Comparison of ENCODE assay signal across 8 mouse cellular contexts in the genomic region with DNA sequence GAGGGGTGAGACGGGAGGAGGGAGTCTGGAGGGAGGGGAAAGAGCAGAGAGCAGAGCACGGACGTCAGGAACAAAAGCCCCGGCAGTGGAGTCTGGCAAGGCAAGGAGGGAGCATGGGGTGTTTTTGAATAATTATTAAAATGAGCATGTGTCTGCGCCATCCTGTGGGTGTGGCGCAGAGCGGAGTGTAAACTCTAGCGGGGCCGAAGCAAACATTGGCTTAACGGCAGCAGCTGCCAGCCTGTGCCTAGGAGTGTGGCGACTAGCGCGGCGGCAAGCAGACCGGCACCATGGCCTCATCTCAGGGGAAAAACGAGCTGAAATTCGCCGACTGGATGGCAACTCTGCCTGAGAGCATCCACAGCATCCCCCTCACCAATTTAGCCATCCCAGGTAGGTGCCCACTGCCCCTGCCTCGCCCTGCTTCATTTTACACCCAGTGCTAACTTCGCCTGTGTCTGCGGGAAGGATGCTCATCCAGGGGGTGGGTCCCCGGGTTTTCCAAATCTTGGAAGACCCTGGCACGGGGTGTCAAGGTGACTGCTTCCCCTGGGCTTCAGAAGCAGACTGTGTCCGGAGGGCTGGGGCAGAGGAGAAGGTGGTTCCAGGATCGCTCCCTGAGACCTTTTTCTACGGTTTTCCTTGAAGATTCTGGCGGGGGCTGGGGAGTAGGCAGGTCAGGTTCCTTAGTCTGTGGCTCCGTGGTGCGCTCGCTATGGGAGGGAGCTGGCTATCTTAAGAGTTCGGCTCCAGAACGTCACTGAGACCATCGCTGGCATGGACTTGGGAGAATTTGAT. TPM values are rescaled to one million over a fixed set of nuclear protein-coding genes. Genes with fewer than 3 reads are reported as not detected.
DNase-seq lines count a peak whose midpoint lies in the region; ATAC-seq and TF ChIP-seq lines count a peak whose summit lies in the region.

Gene Plcxd3, plus strand, starts transcription at position 69 of the 798 bp plus-strand sequence.

- no peak within 1 kb of the TSS for H3K27ac ChIP-seq in heart, embryonic 11.5 days (ENCODE audit: low read depth, low read length)
- no peak within 1 kb of the TSS for H3K27ac ChIP-seq in liver, embryonic 14.5 days

- no peak for TF ChIP-seq CTCF in liver, embryonic 14.5 days (IDR thresholded peaks at IDR 0.05; ENCODE audit: low read depth)

- no peak for ATAC-seq in heart, embryonic 11.5 days (replicated peaks; ENCODE audit: insufficient number of reproducible peaks, low FRiP score, low TSS enrichment)
- ATAC-seq in liver, embryonic 14.5 days (ENCODE audit: insufficient read depth): no peak
- ATAC-seq in monocyte, adult 5-6 weeks (replicated peaks; ENCODE audit: insufficient number of reproducible peaks, low FRiP score, low TSS enrichment, poor library complexity, severe bottlenecking): no peak

- TF ChIP-seq EP300 in liver, embryonic 14.5 days (IDR thresholded peaks at IDR 0.05; ENCODE audit: low read depth): no peak

- H3K4me1 ChIP-seq in heart, embryonic 11.5 days (ENCODE audit: control insufficient read depth, insufficient read depth, low read length): no peaks in the 10 kb centered on the region
- H3K4me1 ChIP-seq in liver, embryonic 14.5 days (replicated peaks; ENCODE audit: control insufficient read depth in 2 of 2, insufficient read depth in 2 of 2, low read length in 1 of 2): no peaks in the 10 kb centered on the region

- H3K36me3 ChIP-seq in heart, embryonic 11.5 days (ENCODE audit: control insufficient read depth, insufficient read depth, low read length): no peaks in the 10 kb centered on the region
- no peaks in the 10 kb centered on the region for H3K36me3 ChIP-seq in liver, embryonic 14.5 days (replicated peaks; ENCODE audit: control insufficient read depth, insufficient read depth, low read depth)

- no peak for DNase-seq in heart, postnatal 25 days (ENCODE audit: low spot score)
- peak; percentile 79 to 83 for DNase-seq in cerebellum, postnatal 10 days
- DNase-seq in frontal cortex, postnatal 36 days (ENCODE audit: low spot score in 2 of 2): peak; percentile 37 to 48
- peak; percentile 18 to 53 for DNase-seq in kidney, postnatal 25 days
- no peak for DNase-seq in liver, embryonic 14.5 days (ENCODE audit: low read depth in 3 of 3, low spot score in 3 of 3)
- DNase-seq in right cerebral cortex, postnatal 25 days: peak; percentile 60

- WGBS in heart, embryonic 11.5 days (ENCODE audit: insufficient replicate concordance): under 1% methylated on average over 33 of the region's 33 CpGs
- WGBS in liver, embryonic 14.5 days (ENCODE audit: insufficient replicate concordance): 3% methylated on average over 33 of the region's 33 CpGs

- H3K4me3 ChIP-seq in heart, embryonic 11.5 days (ENCODE audit: low read depth, low read length): peak within 1 kb of the TSS; percentile 53
- H3K4me3 ChIP-seq in liver, embryonic 14.5 days (ENCODE audit: insufficient read depth in 1 of 2, low read depth in 2 of 2, low read length in 2 of 2): no peak within 1 kb of the TSS

- H3K9ac ChIP-seq in heart, embryonic 11.5 days (ENCODE audit: low read depth, low read length): peak within 1 kb of the TSS; percentile 54; the same call in 1 of the 2 replicates
- no peak within 1 kb of the TSS for H3K9ac ChIP-seq in liver, embryonic 14.5 days (replicated peaks)

- H3K4me2 ChIP-seq in heart, embryonic 11.5 days: peak within 1 kb of the TSS; percentile 89
- H3K4me2 ChIP-seq in liver, embryonic 14.5 days (ENCODE audit: low read depth): peak within 1 kb of the TSS; percentile 18; the same call in 1 of the 2 replicates

- H3K9me3 ChIP-seq in heart, embryonic 11.5 days (replicated peaks; ENCODE audit: control insufficient read depth, low read length): no peaks in the 10 kb centered on the region
- no peaks in the 10 kb centered on the region for H3K9me3 ChIP-seq in liver, embryonic 14.5 days (ENCODE audit: control insufficient read depth, low read length)

- peaks cover 12% of the 10 kb centered on the region for H3K27me3 ChIP-seq in heart, embryonic 11.5 days (ENCODE audit: control insufficient read depth, insufficient read depth, low read length)
- no peaks in the 10 kb centered on the region for H3K27me3 ChIP-seq in liver, embryonic 14.5 days (ENCODE audit: control insufficient read depth, insufficient read depth, low read length)

- intact Hi-C loops in heart, postnatal 25 days (cut with DNase I): no loop called here

RNA-seq across cellular contexts. Expression of gene Plcxd3, which starts in this region (rescaled TPM):
- 1.4 and 1.7 TPM in 2 replicates for polyA plus RNA-seq in heart, embryonic 11.5 days (2014; fragmentation: Nextera tagmentation; extraction: Ambion mirVana)
- total RNA-seq in heart, postnatal 25 days (2021): under 1 TPM; 0.13 to 0.28 TPM
- 0.02 TPM in 2 replicates for polyA plus RNA-seq in liver, embryonic 14.5 days (2012; rRNA removed)
- 0.05 and 0.16 TPM in 2 replicates for polyA plus RNA-seq in liver, embryonic 14.5 days (2014; fragmentation: Nextera tagmentation; extraction: Ambion mirVana)
- total RNA-seq in monocyte, adult 5-6 weeks (2017): 0.10 TPM in 1 of 3 replicates, not detected in the others

Comparison
In these comparisons a context has a peak if more than half of its experiments do, and no peak if none do; other contexts are left out.
1. DNase-seq: peak in cerebellum, postnatal 10 days (2 of 2), frontal cortex, postnatal 36 days (2 of 2), kidney, postnatal 25 days (2 of 2) and right cerebral cortex, postnatal 25 days (single experiment); none in heart, postnatal 25 days (single experiment) and liver, embryonic 14.5 days (0 of 3).